Mouse (Mus musculus): Measurements from ENCODE around the gene Fras1. TPM values are rescaled to one million over a fixed set of nuclear protein-coding genes. Genes with fewer than 3 reads are reported as not detected.

Gene Fras1
- polyA plus RNA-seq (2015; fragmentation: Illumina TruSeq; extraction: RNeasy Lipid Tissue Mini Kit (QIAGEN cat#74804); ENCODE audit: insufficient read depth, low read depth, low replicate concordance): 0.72 TPM

GRCm38 (mm10) chr5:96373567-96373985, at the start of gene Fras1:
Fras1 (plus strand) TSS chr5:96373955.

GRCm38 (mm10) chr5:96792936-96793718, 419.4 kb downstream of the Fras1 start, which contains the start of gene Anxa3:
Anxa3 (plus strand) TSS chr5:96793339.

Other genes with a start within 250 kb of the Fras1 start
- gene Cnot6l, start 209.8 kb upstream of the Fras1 start, polyA plus RNA-seq (2015; fragmentation: Illumina TruSeq; extraction: RNeasy Lipid Tissue Mini Kit (QIAGEN cat#74804); ENCODE audit: insufficient read depth, low read depth, low replicate concordance): 4.6 TPM
- 2.4 TPM for gene Mrpl1, start 164.5 kb upstream of the Fras1 start, polyA plus RNA-seq (2015; fragmentation: Illumina TruSeq; extraction: RNeasy Lipid Tissue Mini Kit (QIAGEN cat#74804); ENCODE audit: insufficient read depth, low read depth, low replicate concordance)

Data from pancreas, adult 10 weeks (tissue).